Mouse (Mus musculus): Measurements from ENCODE around the gene Map4k1. TPM values are rescaled to one million over a fixed set of nuclear protein-coding genes. Genes with fewer than 3 reads are reported as not detected.

Gene Map4k1
- 1 to 10 TPM in 3 of 4 experiments, under 1 TPM in 1; 0.99 to 3.7 (median 2.1) TPM for total RNA-seq (2022)

- DNase-seq (ENCODE audit: low spot score in 2 of 2): peak; percentile 83 to 99
Observed at GRCm38 (mm10) chr7:28981651-28982273, at the start of gene Map4k1, which contains the start of gene Eif3k. Map4k1 (plus strand) TSS chr7:28982050. Eif3k (minus strand) TSS chr7:28981864.

GRCm38 (mm10) chr7:28932421-28933041 is 49.3 kb upstream of the Map4k1 start:
- no peak for DNase-seq (ENCODE audit: low spot score in 2 of 2)

GRCm38 (mm10) chr7:28933825-28934224 is 48.0 kb upstream of the Map4k1 start:
- no peak for DNase-seq (ENCODE audit: low spot score in 2 of 2)

GRCm38 (mm10) chr7:28936787-28937186 is 45.1 kb upstream of the Map4k1 start:
- no peak for DNase-seq (ENCODE audit: low spot score in 2 of 2)

DNA sequence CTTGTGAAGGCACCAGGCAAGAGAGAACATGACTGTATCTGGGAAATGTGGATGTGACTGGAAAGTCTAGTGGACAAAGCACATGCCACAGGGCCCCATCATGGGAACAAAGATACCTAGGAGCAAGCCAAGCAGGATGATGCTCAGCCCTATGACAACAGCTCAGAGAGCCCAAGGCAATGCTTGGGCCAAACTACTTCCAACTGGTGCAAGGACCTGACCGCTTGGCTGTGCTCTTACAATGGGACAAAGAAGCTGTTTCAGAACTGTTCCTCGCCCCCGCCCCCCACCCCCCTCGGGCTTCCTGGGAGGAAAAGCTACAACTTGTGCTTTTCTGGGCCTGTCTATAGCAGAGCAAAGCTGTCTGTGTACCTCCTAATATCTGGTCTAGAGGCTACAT is 43.2 kb upstream of the Map4k1 start:
- no peak for DNase-seq (ENCODE audit: low spot score in 2 of 2)

- no peak for DNase-seq (ENCODE audit: low spot score in 2 of 2)
Observed at GRCm38 (mm10) chr7:28939418-28940183, 42.2 kb upstream of the Map4k1 start.

GRCm38 (mm10) chr7:28941129-28941528 is 40.7 kb upstream of the Map4k1 start:
- DNase-seq (ENCODE audit: low spot score in 2 of 2): no peak

DNA sequence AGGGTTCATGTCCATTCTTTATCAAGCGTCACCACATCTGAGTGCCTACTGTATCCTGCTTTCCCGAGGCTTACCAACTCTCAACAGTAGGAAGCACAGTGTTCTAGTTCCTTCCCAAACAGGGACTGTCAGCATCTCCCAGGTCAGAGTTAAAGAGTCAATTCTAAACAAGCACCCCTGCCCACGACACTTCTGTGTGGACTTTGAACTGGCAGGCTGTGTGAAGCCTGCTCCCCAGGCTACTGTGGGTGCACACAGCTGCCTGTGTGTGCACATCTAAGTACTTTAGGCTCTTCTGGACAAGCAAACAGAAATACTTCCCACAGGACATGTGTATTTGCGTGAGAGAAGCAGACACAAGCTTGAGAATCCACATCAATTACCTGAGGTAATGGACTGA is 40.3 kb upstream of the Map4k1 start:
- DNase-seq (ENCODE audit: low spot score in 2 of 2): no peak

DNA sequence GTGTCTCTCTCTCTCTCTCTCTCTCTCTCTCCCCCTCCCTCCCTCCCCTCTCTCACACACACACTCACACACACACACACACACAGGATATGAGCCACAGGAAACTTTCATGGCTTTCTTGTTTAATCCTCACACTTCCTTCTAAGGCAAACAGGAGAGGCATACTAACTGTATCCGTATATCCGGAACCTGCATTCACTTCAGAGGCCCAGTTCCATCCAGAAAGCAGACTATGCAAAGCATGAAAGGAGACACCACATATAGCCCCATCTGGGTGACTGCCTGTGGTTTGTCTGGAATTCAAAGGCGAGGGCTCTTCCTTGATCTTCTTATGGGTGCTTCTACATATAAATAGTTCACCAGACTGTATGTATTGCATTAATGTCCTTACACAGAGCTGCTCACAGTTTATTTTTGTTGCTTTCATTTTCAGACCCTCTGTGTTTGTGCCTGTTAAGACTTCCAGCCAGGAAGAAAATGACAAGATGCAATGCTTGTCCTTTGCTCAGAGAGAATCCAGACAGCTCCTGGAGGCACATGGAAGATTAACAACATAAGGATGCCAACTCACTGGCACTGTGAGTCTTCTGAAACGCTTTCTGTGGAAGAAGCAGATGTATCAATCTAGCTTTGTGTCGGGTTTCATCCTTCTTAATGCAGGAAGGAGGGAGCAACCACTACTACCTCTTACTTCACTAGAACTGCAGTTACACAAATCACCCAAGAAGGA is 38.2 kb upstream of the Map4k1 start:
- no peak for DNase-seq (ENCODE audit: low spot score in 2 of 2)

DNA sequence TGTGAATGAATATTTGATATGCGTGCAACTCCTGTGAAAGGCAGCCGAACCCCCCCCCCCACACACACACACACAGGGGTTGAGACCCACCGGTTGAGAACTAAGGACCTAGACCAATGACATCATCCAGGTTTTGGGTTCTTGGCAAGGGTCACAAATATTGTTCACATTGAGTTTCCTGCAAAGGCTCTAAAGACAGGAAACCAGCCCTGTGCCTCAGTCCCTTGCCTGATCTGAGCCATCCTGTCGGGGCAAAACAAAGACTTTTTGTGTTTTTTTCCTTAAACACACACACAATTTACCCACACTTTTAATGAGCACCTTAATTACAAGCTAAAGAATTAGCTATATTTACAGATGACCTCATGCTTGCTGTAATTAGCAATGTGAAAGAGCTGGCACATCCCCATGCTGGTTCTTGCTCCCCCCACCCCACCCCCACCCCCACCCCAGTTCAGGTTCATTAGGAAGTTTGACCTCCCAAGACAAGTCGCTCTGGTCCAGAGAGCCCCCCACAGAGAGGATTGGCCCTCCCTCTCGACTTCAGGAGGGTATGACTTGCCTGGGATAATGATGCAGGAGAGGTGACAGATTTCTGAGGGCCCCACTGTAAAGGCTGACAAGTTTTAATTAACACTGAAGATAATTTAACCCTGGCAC is 37.0 kb upstream of the Map4k1 start:
- no peak for DNase-seq (ENCODE audit: low spot score in 2 of 2)

DNA sequence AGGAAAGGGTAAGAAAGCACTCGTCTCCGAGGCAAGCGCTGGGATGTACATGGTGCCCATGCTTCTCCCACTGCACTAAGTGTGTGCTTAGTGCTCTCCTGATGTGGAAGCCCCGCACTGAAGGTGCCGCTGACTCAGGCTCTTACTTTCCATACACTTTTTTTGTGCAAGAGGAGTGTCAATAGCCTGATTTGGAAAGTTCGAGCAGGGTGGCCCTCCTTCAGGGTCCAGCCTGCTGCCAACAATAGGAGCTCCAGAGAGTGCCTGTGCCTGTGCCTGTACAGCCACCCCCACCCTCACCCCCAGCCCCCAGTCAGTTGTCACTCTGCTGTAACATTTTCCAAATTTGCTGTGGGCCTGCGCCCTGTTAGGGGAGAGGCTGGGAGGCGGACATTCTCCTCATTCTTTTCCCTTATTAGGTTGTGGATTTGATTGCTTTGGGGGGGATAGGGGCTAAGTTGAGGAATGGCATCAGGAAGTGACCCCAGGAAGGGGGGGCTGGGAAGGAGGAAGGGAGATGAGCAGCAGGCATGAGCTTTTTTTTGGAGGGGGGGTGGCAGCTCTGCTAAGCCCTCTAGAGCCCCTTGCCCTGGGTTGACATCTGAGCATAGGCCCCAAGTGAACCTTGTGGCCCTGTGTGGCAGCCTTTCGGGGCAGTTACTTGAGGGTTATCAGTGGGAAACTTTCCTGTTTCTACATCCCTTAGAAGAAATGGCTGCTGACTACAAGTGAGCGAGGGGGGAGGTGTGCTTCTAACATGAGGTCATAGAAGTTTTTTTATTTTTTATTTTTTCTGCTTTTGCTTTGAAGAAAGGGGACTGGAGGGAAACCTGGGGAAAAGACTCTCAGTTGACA is 36.2 kb upstream of the Map4k1 start:
- no peak for DNase-seq (ENCODE audit: low spot score in 2 of 2)

DNA sequence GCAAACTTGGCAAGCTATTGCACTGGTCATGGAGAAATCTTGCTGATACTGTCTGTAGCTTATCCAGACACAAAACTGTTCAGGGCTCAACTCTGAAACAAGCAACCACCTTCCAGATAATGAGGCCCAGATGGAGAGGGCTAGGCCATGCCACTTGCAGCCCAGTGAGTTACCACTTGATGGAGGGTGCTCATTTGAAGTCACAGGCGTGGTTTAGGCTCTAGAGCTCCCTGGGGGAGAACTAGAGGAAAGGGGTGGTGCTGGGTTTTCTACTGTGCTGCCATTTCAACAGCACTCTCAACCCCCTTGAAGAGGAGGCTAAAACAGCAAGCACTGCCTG is 35.6 kb upstream of the Map4k1 start:
- DNase-seq (ENCODE audit: low spot score in 2 of 2): no peak

DNA sequence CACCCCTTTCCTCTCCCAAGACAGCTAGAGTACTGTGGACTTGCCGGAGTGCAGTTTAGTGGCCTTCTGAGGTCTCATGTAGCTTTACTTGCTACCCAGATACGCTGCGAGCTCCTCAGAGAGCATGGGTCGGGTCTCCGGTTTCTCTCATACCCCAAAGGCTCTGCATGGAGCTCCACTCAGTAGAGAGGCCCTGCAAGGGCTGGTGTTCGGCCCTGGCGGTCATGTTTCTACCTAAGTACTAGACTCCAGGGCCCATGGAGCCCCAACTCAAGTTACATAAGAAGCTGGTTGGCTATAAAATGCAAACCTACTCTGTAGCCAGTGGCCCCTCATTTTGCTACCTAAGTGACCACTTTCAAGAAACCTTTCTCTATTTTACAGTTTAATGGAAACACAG is 33.1 kb upstream of the Map4k1 start:
- no peak for DNase-seq (ENCODE audit: low spot score in 2 of 2)

GRCm38 (mm10) chr7:28949298-28949697 is 32.6 kb upstream of the Map4k1 start:
- no peak for DNase-seq (ENCODE audit: low spot score in 2 of 2)

GRCm38 (mm10) chr7:28950346-28951037 is 31.4 kb upstream of the Map4k1 start:
- no peak for DNase-seq (ENCODE audit: low spot score in 2 of 2)

DNA sequence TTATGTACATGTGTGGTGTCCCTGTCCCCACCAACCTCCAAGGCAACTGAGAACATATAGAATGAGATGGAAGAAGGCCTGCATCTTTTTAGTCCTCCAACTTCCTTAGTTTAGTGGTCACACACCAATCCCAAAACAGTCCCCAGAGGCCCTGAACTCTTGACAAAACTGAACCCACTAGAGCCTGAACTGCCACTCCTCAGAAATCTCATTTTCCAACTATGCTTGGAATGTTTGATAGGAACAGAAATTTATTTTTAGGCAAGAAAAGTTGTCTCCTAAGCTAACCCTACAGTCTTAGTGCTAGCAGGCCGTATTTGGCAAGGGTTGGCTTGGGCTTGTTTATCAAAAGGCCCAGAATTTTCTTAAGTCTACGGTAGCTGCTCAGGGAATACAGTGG is 30.1 kb upstream of the Map4k1 start:
- DNase-seq (ENCODE audit: low spot score in 2 of 2): no peak

GRCm38 (mm10) chr7:28952786-28953185 is 29.1 kb upstream of the Map4k1 start:
- DNase-seq (ENCODE audit: low spot score in 2 of 2): no peak

GRCm38 (mm10) chr7:28953476-28954376 is 28.1 kb upstream of the Map4k1 start:
- no peak for DNase-seq (ENCODE audit: low spot score in 2 of 2)

DNA sequence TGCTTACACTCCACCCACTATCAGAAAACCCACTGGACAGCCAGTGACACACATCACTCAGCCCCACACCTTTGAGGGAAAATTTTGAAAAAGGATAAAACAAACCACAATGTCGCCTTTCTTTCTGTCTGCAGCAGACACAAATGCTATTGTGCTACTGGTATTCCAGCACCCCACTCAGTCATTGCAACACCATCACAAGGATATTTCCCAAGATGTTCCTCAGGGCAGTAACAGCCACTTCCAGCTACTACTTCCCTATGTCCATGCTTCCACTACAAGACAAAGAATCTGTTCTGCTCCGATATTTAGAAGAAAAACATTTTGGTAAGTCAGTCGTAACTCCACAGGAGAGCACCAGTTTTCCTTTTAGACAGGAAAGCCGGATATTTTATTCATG is 27.1 kb upstream of the Map4k1 start:
- DNase-seq (ENCODE audit: low spot score in 2 of 2): no peak
